Mouse (Mus musculus) CH12F3 (cell line): ENCODE data around the gene Hrct1.

ENCODE experiments used
- in situ Hi-C: fragments of 300-500 bp; cut with MboI; formaldehyde crosslinking; loops from 2 replicates; pipeline ENCODE4 v1.14.3; 2020; ENCODE audit warnings: low sequenced_read_pairs

Hrct1 gene

DNA sequence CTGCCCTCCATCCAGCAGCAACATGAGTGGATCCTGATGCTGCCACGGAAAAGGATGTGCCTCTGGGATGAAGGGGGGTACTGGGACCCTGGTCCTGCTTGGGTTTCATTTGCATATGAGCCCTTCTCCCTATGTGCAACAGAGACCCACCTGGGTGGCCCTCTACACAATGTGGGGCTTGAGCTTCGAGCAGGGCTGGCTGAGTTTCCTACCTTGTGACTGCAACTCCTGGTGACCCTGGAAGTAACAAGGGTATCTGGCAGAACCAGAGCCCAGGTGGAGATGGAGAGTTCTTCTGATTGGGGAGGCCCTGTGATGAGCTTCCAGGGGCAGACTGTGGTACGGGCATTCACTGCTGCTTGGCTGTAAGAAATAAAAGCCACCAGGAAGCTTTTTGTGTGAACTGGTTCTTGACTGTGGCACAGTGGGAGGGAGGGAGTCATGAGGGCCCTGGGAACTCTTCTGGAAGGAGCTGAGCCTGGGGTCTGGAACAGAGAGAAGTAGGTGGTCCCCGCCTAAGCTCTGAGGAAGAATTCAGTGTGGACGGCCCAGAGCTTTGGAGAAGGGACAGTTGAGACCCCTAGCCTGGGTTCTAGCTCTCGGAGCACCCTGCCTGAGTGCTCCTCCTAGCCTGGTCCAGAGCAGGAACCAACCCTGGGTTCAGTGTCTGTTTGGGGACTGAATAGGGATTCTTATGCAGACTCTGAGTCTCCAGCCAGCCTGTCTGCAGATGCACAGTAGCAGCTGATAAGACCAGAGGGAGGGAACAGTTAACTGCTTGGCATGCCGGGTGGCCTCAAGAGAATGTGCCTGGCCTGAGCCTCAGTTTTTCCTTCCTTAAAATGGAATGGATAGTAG is 959 bp downstream of the Hrct1 start:
- in situ Hi-C loops = loop anchor here (25.0 kb wide), 2 partner anchors 134 to 259 kb away; partner anchors contain the start of genes Ccin and Olfr155

DNA sequence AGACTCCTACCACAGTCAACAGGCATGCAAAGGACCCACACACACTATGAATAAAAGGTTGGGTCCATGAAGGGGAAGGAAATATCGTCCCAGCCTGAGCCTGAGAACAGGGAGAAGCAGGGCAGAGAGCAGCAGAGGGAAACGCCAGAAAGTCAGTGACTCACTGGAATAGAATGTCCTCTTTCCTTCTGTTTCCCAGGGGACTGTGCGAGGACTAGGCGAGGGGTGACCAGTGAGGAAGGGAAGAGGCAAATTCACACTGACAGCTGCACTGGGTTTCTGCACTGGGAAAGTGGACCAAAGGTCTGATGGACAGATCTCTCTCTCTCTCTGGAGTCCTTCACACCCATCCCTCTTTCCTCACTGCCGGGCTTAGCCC is 1.6 kb downstream of the Hrct1 start:
- in situ Hi-C loops = loop anchor here (25.0 kb wide), 2 partner anchors 134 to 259 kb away; partner anchors contain the start of genes Ccin and Olfr155

DNA sequence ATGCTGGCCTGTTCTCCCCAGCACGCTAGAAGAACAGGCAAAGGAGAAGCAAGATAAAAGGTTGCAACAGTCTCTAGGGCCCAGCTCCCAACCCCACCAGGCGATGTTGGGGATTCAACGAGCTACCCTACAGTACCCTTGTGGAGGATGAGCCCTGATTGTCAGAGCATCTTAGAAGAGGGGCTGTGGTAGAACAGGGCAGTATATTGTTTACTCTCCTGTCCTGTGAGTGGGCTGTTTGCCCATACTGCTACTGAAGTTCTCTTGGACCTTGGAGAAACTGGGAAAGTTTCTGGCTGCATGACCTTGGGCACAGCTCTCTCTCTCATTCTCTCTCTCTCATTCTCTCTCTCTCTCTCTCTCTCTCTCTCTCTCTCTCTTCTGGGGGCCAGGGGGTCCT is 2.1 kb downstream of the Hrct1 start:
- in situ Hi-C loops = loop anchor here (25.0 kb wide), 2 partner anchors 133 to 258 kb away; partner anchors contain the start of genes Ccin and Olfr155

DNA sequence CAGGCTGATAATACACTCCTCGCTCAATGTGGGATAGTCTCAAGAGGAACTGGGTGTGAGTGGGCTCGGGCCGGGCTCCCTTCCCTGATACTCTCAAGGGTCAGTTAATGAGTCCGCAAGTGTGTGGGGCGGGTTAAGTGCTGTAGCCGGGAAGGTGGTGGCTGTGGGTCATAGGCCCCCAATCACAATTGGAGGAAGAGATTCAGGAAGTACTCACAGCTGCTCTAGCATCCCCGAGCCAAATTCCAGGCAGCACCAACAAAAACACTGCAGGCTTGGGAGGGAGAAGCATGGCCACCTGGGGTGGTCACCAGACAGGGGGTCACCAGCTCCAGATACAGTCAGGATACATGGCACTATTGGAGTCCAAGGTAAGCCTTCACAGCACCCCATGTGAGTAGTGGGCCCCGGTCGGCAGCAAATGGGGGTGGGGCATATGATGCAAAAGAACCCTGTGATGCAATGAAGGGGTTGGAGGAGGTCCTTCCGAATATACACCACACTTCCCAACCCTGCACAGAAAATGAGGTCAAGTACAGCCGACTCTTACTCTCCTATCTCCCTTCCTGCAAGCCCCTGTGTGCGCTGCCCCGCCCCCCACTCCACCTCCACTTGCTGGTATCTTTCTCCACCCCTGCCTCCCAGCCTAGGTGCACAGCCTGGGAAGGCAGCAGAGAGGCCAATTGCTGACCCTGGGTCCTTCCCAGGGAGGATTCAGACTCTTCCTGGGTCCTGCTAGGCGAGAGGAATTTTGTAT is 3.0 kb downstream of the Hrct1 start, which contains the start of gene Spaar:
Spaar (plus strand) TSS at position 241 of the 757 bp plus-strand sequence.
- in situ Hi-C loops = loop anchor here (25.0 kb wide), 2 partner anchors 132 to 257 kb away; partner anchors contain the start of genes Ccin and Olfr155

DNA sequence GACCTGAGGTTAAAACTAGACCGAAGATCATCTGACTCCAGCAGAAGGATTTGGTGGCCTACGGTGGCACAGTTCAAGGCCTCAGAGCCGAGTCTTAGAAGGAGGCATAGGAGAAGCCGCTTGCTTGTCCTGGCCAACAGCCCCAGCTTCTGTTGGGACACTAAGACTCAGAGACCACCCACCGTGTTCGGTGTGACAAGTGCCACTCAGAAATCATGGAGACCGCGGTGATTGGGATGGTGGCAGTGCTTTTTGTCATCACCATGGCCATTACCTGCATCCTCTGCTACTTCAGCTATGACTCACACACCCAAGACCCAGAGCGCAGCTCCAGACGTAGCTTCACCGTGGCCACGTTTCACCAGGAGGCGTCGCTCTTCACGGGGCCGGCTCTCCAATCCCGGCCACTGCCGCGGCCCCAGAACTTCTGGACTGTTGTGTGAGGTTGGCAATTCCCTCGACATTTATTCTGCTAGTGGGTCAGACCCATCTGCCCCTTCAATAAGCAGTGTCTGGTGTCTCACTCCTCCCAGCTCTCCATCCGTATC is 3.8 kb downstream of the Hrct1 start:
- in situ Hi-C loops = loop anchor here (25.0 kb wide), 2 partner anchors 131 to 256 kb away; partner anchors contain the start of genes Ccin and Olfr155

DNA sequence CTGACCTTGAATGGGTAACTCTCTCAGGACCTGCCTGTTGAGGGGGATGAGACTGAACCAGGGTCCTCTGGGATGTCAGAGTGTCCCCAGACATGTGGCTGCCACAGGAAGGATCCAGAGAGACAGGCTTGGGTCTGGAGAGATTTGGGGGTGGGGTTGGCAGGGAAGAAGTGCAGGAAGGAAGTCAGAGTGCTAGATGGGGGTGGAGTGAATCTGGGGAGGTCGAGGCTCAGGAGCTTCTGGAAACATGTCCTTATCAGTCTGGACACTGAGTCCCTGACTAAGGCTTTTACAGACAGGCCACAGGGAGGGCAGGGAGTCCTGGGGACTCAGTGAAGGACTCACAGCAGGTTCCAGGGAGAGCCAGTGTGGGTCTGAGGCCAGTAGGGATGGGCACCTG is 5.2 kb downstream of the Hrct1 start:
- in situ Hi-C loops = loop anchor here (25.0 kb wide), 2 partner anchors 130 to 255 kb away; partner anchors contain the start of genes Ccin and Olfr155

DNA sequence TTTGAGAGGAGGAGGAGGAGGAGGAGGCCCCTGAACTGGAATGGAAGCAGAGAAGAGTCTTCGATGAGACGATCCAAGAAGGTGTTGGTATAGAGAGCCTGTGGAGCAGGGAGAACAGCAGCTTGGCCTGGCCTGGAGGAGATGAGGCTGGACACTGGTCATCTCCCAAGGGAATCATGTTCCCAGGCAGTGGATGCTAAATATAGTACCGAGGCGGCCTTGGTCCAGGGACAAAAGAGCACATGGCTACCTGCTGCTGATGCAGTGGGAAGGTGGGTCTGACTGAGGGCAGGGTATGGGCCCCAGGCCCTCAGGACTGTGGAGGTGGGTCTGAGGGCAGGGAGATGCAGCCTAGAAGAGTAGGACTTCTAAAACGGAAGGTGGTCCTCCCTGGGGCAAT is 6.2 kb downstream of the Hrct1 start:
- in situ Hi-C loops = loop anchor here (25.0 kb wide), 2 partner anchors 129 to 254 kb away; partner anchors contain the start of genes Ccin and Olfr155

DNA sequence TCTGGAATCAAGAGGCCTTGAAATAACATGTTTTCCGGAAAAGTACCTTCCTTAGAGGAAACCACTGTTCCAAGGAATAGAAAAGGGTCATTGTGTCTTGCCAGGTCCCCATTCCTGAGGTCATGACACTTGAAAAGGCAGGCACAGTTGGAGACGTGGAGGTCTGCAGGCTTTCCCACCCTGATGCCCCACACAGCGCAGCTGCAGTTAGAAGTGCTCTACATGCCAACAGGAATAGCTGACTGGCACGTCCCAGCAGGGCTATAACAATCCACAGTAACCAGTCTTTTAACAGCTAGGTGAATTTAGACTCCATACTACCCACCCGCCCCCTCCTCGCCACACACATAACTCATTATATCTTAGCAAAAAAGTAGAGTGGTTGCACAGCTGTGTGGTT is 10.2 kb downstream of the Hrct1 start:
- in situ Hi-C loops = loop anchor here (25.0 kb wide), 2 partner anchors 125 to 250 kb away; partner anchors contain the start of genes Ccin and Olfr155

DNA sequence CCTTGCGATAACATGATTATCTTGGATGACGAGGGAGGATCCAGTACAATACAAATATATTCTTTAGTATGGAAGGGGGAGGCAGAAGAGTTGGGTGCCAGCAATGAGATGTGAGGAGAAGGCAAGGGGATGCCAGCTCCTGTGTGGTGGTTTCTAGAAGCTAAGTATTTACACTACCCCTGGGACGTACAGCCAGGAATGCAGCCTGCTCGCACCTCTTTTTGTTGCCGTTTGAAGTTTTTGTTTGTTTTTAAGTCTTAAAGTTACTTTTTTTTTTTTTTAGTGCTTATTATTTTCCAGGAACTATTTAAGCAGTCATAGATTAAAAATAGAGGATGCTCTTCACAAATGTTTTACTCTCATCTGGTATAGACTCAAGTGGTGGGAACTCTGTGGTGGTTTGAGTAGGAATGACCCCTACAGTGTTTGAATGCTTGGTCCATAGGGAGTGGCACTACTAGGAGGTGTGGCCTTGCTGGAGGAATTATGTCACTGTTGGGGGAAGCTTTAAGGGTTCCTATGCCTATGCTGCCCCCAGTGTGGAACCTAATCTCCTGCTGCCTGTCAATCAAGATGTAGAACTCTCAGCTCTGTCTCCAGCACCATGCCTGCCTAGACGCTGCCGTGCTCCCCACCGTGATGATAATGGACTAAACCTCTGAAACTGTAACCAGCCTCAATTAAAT is 12.1 kb downstream of the Hrct1 start:
- in situ Hi-C loops = loop anchor here (25.0 kb wide), 2 partner anchors 123 to 248 kb away; partner anchors contain the start of genes Ccin and Olfr155

DNA sequence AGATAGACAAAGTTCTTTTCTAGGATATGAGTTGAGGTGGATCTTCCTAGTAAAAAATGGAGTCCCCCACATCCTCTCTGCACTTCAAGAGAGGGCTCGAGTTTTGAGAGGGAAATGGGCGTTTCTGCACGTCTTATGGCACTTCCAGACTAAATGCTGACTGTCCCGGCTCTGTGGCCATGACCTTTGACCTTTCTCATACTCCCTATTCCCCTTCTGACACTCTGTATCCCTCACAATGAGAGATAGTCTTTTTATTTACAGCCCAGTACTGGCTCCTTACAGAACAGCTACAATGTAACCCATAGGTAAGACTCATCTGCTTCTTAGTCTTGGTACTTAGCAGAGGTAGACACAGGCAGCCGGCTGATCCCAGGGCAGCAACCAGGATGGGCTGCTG is 14.5 kb downstream of the Hrct1 start:
- in situ Hi-C loops = loop anchor here (25.0 kb wide), 2 partner anchors 121 to 246 kb away; partner anchors contain the start of genes Ccin and Olfr155

DNA sequence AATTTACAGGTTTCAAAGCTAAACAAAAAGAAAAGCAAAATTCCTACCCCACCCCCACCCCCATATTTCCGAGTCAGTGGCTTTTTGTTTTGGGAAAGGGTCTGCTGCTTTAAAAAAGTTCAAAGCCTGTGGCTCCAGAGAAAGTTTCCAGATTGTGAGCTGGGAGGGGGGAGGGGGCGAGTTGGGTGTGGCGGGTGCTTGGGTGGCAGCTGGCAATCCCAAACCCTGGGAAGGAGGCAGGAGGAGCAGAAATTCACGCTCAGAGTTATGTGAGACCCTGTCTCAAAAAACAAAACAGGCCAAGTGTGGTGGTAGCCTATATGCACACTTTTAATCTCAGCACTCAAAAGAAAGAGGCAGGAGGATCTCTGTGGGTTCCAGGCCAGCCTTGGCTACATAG is 15.6 kb downstream of the Hrct1 start:
- in situ Hi-C loops = loop anchor here (25.0 kb wide), 2 partner anchors 120 to 245 kb away; partner anchors contain the start of genes Ccin and Olfr155

DNA sequence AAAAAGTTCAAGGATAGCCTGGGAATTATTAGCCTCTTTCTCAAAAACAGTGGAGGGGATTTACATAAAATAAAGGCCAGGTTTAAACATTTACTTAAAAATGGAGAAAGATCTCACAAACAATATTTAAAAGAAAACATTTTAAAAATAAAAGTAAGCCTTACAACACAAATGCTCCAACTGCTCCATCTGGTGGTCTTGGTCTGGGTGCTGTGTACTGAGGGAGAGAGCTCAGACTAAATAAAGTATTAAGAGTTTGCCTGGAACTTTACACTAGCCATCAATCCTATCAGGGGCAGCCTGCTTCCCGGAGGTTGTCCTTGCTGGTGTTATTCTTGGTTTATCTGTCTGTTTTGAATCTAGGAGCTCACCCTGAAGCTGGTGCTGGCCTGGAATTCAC is 16.1 kb downstream of the Hrct1 start:
- in situ Hi-C loops = loop anchor here (25.0 kb wide), 2 partner anchors 119 to 244 kb away; partner anchors contain the start of genes Ccin and Olfr155

DNA sequence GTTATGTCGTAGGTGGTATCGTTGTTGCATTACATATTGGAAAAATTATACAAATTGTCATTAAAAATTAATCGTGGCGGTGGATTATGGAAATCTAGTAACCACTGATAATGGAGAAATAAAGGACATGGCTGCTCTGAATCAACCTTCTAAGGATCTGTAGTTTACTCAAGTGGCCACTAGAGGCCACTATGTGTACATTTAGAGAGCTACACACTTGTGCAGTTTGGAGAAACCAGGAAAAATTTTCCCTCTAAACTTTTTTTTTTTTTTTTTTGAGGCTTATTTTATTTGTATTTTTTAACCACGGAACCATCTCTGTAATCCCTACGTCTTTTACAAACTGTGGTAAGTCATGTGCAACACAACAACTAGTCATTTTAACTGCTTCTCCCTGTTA is 18.2 kb downstream of the Hrct1 start:
- in situ Hi-C loops = loop anchor here (25.0 kb wide), 2 partner anchors 117 to 242 kb away; partner anchors contain the start of genes Ccin and Olfr155

DNA sequence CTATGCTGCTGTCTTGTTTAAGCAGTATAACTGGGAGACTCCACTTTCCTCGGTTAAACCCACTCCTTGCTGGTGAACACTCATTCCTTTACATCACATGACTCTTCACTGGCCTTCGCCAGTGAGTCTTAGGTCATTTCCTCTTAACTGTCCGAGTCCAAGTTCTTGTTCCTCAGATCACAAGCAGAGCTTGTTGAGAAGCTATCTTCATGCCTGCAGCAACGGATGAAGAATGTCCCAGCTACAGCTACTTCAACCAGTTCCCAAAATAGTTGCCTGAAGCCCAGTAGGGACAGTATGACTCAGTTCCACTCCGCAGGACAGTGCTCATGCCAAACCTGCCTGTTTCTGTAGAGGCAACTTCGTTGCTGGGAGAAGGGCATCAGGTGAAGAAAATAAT is 30.2 kb downstream of the Hrct1 start:
- in situ Hi-C loops = no loop called here

DNA sequence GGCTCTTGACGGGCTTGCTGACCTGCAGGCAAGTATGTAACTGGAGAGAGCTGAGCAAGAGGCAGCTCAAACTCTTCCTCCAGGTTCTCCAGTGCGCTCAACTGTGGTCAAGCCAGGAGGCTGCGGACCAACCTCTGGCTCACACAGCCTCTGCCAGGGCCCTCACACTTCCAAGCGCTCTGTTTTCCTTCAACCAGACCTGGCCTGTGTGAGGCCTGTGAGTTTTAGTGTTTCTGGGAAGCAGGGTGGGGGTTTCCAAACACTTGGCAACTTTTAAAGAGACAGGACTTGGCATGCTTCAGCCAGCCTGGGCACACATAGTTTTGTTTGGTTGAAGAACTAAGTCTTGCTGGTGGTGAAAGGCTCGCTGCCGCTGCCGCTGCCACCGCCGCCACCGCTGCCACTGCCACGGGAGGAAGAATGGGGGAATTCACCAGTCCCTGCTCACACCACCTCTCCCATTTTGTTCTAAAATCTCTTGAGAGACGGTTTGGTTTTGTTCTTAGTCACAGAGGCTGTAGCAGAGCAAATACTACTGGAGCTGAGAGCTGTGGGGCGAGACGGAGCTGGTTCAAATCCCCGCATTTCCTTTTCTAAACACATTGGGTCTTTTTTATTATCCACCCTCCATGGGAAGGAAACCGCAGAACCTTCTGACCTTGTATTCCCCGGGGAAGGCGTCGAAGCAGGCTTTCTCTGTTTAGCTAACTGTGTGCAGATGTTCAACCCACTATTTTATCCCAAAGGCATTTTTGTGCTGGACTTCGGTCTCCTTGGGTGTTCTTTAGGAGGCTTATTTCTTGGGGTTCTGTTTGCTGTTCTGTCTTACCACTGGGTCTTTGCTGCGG is 32.8 kb downstream of the Hrct1 start:
- in situ Hi-C loops = no loop called here

DNA sequence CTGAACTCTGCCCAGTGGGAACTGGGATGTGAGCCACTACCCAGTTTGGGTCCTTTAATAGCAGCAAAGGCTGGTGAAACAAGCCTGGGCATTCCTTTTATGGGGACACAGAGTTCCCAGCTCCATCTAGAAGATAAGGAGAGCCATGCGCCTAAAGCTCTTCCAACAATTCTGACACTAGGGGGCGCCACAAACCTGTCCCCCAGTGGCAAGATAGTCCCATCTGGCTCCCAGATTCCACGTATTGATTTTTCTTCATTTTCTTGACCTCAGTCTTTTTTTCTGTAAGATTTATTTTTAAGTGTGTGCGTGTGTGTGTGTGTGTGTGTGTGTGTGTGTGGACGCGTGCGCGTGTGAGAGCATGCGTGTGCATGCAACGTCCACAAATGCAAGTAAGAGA is 33.5 kb downstream of the Hrct1 start:
- in situ Hi-C loops = no loop called here

DNA sequence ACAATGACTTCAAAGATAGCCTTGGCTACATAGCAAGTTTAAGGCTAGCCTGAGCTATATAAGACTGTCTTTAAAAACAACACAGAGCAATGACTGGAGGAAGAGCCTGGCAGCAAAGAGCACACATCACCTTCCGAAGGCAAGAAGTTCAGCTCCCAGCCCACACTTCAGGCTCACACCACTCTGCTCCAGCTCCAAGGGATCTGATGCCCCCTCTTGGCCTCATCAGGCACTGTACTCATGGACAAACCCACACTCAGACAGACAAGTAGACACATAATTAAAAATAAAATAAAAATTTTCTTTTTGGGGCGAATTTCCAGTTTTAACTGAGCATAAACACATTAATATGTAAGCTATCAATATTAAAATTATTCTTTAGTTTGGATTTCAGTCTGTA is 34.3 kb downstream of the Hrct1 start:
- in situ Hi-C loops = no loop called here

DNA sequence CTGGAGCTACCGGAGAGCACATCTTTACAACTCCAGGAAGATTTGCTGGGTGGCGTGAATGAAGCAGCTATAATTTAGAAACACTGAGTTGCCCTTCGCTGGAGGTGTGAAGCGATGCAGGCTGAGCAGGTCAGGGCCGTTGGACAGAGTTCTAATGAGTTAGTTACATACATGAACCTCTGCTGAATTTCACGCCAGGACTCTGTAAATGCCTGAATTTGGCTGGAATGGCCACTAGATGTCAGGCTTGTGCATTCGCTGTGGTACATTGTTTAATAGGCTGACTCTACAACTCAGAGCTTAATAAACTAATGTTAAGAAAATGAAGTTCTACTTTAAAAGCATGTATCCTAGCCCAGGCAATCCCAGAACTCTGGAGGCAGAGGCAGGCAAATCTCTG is 36.4 kb downstream of the Hrct1 start:
- in situ Hi-C loops = no loop called here

DNA sequence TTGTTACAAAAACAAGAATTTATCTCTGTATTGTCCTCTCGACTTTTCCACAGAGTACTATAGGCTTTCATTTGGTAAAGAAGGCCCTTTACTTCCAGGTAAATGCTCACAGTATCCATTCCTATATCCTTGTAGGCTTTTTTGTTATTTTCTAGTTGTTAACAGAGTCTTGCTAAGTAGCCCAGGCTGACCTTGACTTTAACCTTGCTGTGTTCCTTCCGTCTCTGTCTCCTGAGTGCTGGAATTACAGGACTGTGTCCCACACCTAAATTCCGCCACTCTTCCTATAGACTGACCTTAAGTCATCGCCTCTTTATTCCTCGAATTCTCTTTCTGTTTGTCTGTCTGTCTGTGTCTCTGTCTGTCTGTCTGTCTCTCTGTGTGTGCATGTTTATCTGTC is 41.4 kb downstream of the Hrct1 start:
- in situ Hi-C loops = no loop called here
